Mouse (Mus musculus) small intestine, adult 2 months (tissue): ENCODE results near the gene Tbc1d32.

Experiments used
- CTCF ChIP-seq: fragments of 200-500 bp; IDR thresholded peaks from 2 replicates; pipeline ENCODE4 v1.5.1; 2012; ENCODE audit warnings: low read depth, mild to moderate bottlenecking, control low read depth, inconsistent platforms, low read length, moderate library complexity, mixed read lengths; ENCODE audit not compliant: insufficient replicate concordance, insufficient read length; ENCODE audit errors: extremely low read depth
- POLR2A ChIP-seq: fragments of 200-500 bp; IDR thresholded peaks from 2 replicates; pipeline ENCODE4 v1.6.1; 2012; ENCODE audit warnings: low read depth, mild to moderate bottlenecking, control low read depth, inconsistent platforms, low read length, moderate library complexity

GRCm38 (mm10) chr10:56025400-56025799, 203.1 kb downstream of the Tbc1d32 start:
- TF ChIP-seq CTCF (no peak), POLR2A (no peak)
